Mouse (Mus musculus) frontal cortex, postnatal 14 days (tissue): ENCODE measurements around the gene Srp14.
A peak's percentile ranks its signal among the peaks of the same experiment; 100 is the strongest.

Experiments
- DNase-seq, 2 experiments: peaks; one replicate each; pipeline ENCODE4 v3.0.0; 2022; ENCODE audit warnings: low spot score in 2 of 2

Srp14 gene

DNA sequence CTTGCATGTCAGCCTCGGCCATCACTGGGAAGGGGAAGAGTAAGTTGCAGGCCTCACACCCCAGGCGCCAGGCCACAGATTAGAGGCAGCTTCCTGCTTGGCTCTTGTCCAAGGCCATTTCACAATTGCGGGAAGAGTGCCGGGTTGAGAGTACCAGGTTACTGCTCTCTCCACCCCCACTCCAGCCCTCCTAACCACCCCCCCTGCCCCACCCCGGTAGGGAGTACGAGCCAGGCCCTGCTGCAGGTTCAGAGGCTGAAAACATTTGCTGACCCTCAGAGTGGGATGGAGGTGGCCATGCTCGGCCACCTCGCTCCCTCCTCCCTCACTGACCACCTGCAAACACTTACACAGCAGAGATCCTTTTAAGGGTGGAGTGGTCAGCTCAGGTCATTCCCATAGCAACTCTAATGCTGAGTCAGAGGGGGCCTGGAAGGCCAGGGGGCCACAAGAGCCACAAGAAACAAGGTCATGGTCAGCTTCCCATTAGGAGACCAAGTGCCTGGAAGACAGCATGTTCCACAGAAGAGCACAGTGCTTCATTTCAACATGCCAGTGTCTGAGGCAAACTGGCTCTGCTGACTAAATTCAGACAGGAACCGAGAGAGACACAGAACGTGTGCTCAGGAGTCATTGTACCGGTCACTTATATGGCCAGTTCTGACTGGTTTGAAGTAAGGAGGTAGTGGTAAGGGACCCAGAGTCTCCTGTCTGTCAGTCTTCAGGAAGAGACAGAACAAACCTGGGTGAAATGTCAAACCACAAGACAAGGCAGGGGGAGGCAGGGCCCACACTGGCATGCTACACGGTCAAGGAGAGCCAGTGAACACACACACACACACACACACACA is 11.0 kb upstream of the Srp14 start:
- no peak for DNase-seq

- no peak for DNase-seq
Measured at GRCm38 (mm10) chr2:118487806-118488205, 8.3 kb upstream of the Srp14 start.

GRCm38 (mm10) chr2:118486933-118487332 is 7.4 kb upstream of the Srp14 start:
- DNase-seq = peak in 1 of 2 experiments; percentile 71

- no peak for DNase-seq
Measured at GRCm38 (mm10) chr2:118485415-118485814, 5.9 kb upstream of the Srp14 start.

GRCm38 (mm10) chr2:118484386-118484898 is 4.9 kb upstream of the Srp14 start:
- no peak for DNase-seq

DNA sequence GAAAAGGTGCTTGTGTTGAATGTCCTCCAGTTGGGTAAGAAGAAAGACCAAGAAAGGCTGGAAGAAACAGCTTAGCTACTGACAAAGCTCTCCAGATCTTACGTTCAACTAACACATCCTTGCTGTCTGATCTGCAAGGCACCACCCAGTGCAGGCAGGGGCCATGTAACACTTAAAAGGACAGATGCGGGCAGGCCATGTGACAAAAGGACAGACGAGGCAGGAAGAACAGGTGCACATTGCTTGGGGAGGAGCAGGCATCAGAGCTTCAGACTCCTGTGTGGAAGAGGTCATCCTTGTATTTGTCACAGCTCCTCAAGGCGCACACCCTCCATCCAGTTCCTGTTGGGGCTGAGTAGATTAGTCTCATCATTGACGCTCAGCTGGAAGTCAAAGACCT is 3.5 kb upstream of the Srp14 start:
- DNase-seq = no peak

GRCm38 (mm10) chr2:118480886-118481285 is 1.4 kb upstream of the Srp14 start:
- DNase-seq = no peak

DNA sequence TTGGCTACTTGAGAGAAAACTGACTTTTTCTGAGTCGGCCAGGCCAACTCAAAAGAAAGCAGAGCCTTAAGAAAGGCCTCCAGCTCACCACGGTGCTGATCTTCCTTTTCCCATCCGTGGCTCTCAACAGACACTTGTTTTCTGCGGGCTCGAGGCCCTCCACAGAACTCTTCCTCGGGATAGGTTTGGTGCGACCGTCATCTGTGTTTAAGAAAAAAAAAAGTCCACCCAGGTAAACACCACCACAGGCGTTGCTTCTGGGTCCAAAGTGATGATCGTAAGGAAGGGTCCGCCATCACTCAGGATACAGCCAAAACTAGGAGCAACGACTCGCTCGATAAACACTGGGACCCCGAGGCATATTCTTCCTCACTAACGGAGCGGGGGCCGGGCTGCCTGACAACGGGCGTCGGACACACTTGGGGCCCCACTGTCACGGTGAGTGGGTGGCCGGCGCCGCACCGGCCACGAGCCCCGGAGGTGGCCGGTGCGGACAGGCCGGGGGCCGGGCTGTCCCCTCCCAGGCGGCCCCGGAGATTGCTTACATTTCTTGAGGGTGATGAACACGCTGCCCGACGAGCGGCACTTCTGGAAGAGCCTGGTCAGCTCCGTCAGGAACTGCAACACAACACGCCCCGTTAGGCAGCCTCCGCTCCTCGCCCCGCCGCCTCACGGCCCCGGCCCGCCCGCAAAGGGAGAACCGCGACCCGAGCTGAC is 520 bp downstream of the Srp14 start:
- no peak for DNase-seq

DNA sequence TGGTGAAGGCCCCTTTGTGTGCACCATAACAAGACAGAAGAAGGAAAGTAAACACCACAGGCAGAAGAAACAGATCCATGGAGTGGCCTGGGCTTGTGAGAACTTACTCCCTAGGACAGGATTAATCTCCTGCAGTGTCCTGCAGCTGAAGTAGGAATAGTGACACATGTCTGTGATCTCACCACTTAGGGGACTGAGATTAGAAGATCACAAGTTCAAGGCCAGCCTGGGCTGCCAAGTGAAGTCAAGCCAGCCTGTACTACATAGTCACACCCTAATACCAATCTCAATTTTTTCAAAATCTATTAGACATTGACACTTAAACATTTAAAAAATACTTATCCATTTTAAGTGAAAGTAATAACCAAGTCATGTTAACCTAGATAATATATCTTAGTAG is 11.2 kb downstream of the Srp14 start:
- no peak for DNase-seq

DNA sequence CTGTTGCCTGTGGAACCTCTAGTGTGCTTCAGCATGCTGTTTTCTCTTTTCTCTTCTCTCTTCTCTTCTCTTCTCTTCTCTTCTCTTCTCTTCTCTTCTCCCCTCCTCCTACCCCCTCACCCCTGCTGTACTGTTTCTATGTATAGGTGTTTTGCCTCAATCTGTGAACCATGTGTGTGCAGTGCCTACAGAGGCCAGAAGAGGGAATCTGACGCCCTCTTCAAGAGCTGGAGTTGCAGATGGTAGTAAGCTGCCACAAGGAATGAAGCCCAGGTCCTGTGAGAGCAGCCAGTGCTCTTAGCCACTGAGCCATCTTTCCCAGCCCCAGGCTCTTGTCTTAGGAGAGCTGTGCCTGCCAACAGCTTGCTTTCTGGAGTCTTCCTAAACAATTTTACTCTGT is 12.9 kb downstream of the Srp14 start:
- no peak for DNase-seq

DNA sequence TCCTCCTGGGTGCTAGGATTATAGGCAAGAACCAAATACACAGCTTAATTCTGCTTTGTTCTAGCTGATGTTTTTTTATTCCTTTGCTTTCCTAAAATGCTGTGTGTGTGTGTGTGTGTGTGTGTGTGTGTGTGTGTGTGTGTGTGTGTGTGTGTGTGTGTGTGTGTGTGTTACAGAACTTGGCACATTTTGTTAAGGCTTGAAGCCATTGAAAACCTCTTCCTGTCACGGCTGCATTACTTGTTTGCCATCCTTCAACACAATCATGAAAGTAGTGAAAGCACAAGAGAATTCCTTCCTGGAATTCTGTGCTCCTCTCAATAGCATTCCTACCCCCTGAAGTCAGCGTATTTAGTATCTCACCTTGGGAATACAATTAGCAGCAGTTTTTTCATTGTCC is 13.6 kb downstream of the Srp14 start:
- DNase-seq = no peak

DNA sequence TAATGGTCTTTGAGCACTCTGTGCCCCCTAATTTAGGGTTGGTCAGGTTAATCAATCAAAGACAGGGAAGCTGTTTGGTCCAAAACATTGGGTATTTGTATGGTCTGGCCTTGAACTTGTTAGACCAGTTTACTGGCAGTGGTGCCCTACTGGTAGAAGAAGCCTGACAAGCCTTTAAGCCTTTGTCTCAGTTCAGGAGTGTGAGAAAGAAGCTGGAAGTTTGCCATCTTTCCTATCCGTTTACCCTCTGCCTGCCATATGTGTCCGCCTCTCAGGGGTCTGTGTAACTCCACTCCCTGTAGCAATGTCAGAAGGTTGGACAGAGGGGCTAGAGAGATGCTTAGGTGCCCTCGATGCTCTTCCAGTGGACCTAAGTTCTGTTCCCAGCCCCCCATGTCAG is 15.1 kb downstream of the Srp14 start:
- DNase-seq = no peak

- DNase-seq = no peak
Measured at GRCm38 (mm10) chr2:118463480-118463879, 16.0 kb downstream of the Srp14 start.

GRCm38 (mm10) chr2:118461480-118462165 is 17.9 kb downstream of the Srp14 start:
- no peak for DNase-seq

DNA sequence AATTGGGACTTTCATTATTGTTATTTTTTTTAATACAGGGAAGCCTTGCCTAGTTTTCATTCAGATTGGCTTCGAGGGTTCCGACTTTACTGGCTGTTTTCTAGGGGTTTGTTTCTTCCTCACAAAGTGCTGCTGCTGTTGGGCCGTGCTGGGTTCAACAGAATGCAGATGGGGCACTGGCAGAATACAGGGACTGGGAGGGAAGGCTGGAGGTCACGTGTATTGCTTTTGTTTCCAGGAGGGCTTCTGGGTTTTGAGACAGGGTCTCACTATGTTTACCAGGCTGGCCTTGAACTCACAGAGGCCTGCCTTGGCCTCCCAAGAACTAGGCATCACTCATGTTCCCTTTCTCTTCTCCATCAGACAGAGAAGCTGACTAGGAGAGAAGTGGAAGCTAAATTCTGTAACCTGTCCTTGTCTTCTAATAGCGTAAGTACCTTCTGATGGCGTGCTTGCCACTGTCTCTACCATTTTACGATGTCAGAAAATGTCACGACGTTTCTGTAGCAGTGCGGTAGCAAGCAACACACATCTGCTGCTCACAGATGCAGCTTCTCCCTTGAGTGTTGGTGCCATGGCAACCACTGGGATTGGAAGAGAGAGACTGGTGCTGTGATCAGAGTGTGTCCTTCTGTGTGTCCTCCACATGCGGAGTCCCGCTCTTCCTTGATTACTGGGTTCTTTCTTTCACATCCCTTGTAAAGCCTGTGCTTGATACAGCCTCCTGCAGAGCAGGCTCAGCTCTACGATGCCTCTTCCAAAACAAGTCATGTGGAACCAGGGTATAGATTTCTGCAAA is 21.8 kb downstream of the Srp14 start:
- DNase-seq = peak; percentile 28 to 46

DNA sequence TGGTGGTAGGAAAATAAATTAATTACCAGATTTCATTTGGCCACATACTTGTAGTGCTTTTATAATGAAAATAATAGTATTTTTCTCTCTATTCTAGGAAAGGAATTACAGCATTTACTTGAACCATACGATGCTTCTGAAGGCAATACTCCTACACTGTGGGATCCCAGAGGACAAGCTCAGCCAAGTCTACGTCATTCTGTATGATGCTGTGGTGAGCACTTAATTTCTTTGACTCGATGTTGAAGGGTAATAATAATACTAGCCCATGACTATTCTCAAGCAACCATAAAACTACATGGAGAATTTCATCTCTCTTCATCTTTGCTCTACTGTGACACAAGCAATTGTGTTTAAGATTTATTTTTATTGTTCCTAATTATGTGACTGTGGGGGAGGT is 22.5 kb downstream of the Srp14 start:
- no peak for DNase-seq

DNA sequence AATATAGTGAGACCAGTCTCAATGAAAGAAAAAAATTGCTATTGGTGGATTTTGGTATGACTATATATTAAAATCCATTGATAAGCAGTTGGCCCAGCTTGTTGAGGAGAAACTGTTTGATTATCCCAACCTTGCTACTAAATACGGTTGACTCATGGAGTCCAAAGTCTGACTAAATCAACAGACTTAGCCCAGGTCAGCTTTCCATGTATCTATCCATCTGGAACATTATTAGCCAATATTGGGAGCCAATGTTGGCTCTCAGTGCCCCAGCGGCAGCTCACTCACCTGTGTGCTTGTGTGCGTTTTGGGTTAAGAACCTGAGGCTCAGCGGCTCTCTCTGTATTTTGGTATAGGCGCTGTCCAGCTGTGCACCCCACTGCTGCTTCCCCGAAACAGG is 28.5 kb downstream of the Srp14 start:
- DNase-seq = no peak

GRCm38 (mm10) chr2:118448181-118448580 is 31.3 kb downstream of the Srp14 start:
- no peak for DNase-seq

DNA sequence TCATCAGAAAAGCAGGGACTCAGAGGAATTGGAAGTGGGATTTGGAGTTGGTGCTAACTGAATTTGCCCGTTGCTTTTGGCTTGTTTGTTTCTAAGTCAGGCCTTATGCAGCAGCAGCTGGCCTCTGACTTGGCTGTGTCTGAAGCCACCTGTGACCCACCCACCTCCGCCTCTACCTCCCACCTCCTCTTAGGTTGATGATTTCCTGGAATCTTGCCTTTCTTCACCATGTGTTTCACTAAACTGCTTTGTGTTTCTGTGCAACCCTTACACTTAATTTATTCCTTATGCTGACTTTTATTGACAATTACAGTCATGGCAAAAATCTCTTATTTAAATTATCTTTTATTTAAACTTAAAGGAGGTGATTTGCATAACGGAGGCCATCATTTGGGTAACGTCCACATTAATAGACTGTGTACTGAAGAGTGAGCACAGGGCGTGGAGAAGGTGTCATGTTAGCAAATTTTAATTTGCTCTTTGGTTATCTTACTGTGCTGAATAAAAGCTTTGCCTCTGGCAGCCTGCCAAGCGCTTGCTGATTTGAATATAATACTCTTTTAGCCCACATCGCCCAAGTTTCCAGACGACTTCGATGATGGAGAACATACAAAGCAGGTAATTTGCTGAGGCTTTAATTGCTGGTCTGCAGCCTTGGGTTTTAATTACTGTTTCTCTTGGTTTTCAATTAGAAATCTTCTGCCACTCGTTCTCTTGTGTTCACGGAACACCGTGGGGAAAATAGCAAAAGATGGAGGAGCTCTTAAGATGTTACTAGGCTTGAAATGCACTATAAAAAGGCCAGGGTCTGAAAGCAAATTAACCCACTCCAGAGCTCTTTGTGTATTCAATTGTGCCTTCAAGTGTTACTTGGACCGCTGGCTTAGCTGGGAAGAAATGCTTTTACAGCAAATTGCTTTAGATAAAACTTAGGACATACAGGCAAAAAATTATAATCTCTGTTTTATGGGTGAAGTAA is 33.5 kb downstream of the Srp14 start:
- no peak for DNase-seq

- no peak for DNase-seq
Measured at GRCm38 (mm10) chr2:118442723-118443122, 36.8 kb downstream of the Srp14 start.
